Mouse (Mus musculus): ENCODE data around the gene Pidd1. TPM values are rescaled to one million over a fixed set of nuclear protein-coding genes. Genes with fewer than 3 reads are reported as not detected.

Pidd1 gene
- polyA plus RNA-seq, 1 experiment, result 5.6 TPM

- Histone ChIP-seq H3K27ac (ENCODE audit: control insufficient read depth, insufficient read depth, low read depth, low read length) (no peak overlapping the region), H3K27me3 (ENCODE audit: control insufficient read depth, insufficient read depth, low read length) (no peaks in the 10 kb centered on the region), H3K36me3 (ENCODE audit: control insufficient read depth, insufficient read depth, low read length) (no peaks in the 10 kb centered on the region), H3K4me1 (ENCODE audit: control insufficient read depth, insufficient read depth, low read length) (peaks cover 9% of the 10 kb centered on the region), H3K4me3 (ENCODE audit: control insufficient read depth, low read depth, low read length) (no peak overlapping the region)
- TF ChIP-seq POLR2A (IDR thresholded peaks at IDR 0.05; ENCODE audit: control insufficient read depth, low read depth, low read length) (no peak), CTCF (IDR thresholded peaks at IDR 0.05; ENCODE audit: control insufficient read depth, insufficient read depth, insufficient replicate concordance, low read depth, low read length) (no peak)
Observed at GRCm38 (mm10) chr7:141417731-141418681, 25.8 kb downstream of the Pidd1 start.

GRCm38 (mm10) chr7:141416144-141416841 lies 27.5 kb downstream of the Pidd1 start:
- TF ChIP-seq CTCF (IDR thresholded peaks at IDR 0.05; ENCODE audit: control insufficient read depth, insufficient read depth, insufficient replicate concordance, low read depth, low read length) (0 out of 2 replicates have a peak, but pooled peaks have one; percentile 18), POLR2A (IDR thresholded peaks at IDR 0.05; ENCODE audit: control insufficient read depth, low read depth, low read length) (no peak)
- H3K4me1 ChIP-seq (ENCODE audit: control insufficient read depth, insufficient read depth, low read length), result peaks cover 9% of the 10 kb centered on the region

GRCm38 (mm10) chr7:141413809-141414584 lies 29.8 kb downstream of the Pidd1 start, which contains the start of gene Gatd1:
TSS of gene Gatd1 (minus strand) at chr7:141414136.
- Histone ChIP-seq H3K27me3 (ENCODE audit: control insufficient read depth, insufficient read depth, low read length) (no peaks in the 10 kb centered on the region), H3K27ac (ENCODE audit: control insufficient read depth, insufficient read depth, low read depth, low read length) (peak within 1 kb of the TSS; percentile 91), H3K4me3 (ENCODE audit: control insufficient read depth, low read depth, low read length) (peak within 1 kb of the TSS; percentile 96), H3K4me1 (ENCODE audit: control insufficient read depth, insufficient read depth, low read length) (peaks cover 9% of the 10 kb centered on the region), H3K36me3 (ENCODE audit: control insufficient read depth, insufficient read depth, low read length) (no peaks in the 10 kb centered on the region)
- TF ChIP-seq CTCF (IDR thresholded peaks at IDR 0.05; ENCODE audit: control insufficient read depth, insufficient read depth, insufficient replicate concordance, low read depth, low read length) (no peak), POLR2A (IDR thresholded peaks at IDR 0.05; ENCODE audit: control insufficient read depth, low read depth, low read length) (peak; percentile 80)

More at GRCm38 (mm10) chr7:141416144-141416841, 27.5 kb downstream of the Pidd1 start:
- no peak overlapping the region for H3K4me3 ChIP-seq (ENCODE audit: control insufficient read depth, low read depth, low read length)
- H3K27ac ChIP-seq (ENCODE audit: control insufficient read depth, insufficient read depth, low read depth, low read length), result no peak overlapping the region
- no peaks in the 10 kb centered on the region for H3K36me3 ChIP-seq (ENCODE audit: control insufficient read depth, insufficient read depth, low read length)
- no peaks in the 10 kb centered on the region for H3K27me3 ChIP-seq (ENCODE audit: control insufficient read depth, insufficient read depth, low read length)

- H3K27me3 ChIP-seq (ENCODE audit: control insufficient read depth, insufficient read depth, low read length), result no peaks in the 10 kb centered on the region
- TF ChIP-seq CTCF (IDR thresholded peaks at IDR 0.05; ENCODE audit: control insufficient read depth, insufficient read depth, insufficient replicate concordance, low read depth, low read length) (no peak), POLR2A (IDR thresholded peaks at IDR 0.05; ENCODE audit: control insufficient read depth, low read depth, low read length) (no peak)
- H3K36me3 ChIP-seq (ENCODE audit: control insufficient read depth, insufficient read depth, low read length), result 0 out of 2 replicates have a peak, but pooled peaks cover 2% of the 10 kb centered on the region
- H3K4me3 ChIP-seq (ENCODE audit: control insufficient read depth, low read depth, low read length), result peak overlapping the region; percentile 96
- H3K27ac ChIP-seq (ENCODE audit: control insufficient read depth, insufficient read depth, low read depth, low read length), result peak overlapping the region; percentile 89
- H3K4me1 ChIP-seq (ENCODE audit: control insufficient read depth, insufficient read depth, low read length), result peaks cover 9% of the 10 kb centered on the region
Observed at GRCm38 (mm10) chr7:141413331-141413730, 30.5 kb downstream of the Pidd1 start.

GRCm38 (mm10) chr7:141411667-141412066 lies 32.2 kb downstream of the Pidd1 start:
- TF ChIP-seq CTCF (IDR thresholded peaks at IDR 0.05; ENCODE audit: control insufficient read depth, insufficient read depth, insufficient replicate concordance, low read depth, low read length) (no peak), POLR2A (IDR thresholded peaks at IDR 0.05; ENCODE audit: control insufficient read depth, low read depth, low read length) (no peak)
- H3K36me3 ChIP-seq (ENCODE audit: control insufficient read depth, insufficient read depth, low read length), result 0 out of 2 replicates have a peak, but pooled peaks cover 2% of the 10 kb centered on the region
- no peak overlapping the region for H3K4me3 ChIP-seq (ENCODE audit: control insufficient read depth, low read depth, low read length)
- peaks cover 9% of the 10 kb centered on the region for H3K4me1 ChIP-seq (ENCODE audit: control insufficient read depth, insufficient read depth, low read length)
- no peaks in the 10 kb centered on the region for H3K27me3 ChIP-seq (ENCODE audit: control insufficient read depth, insufficient read depth, low read length)
- H3K27ac ChIP-seq (ENCODE audit: control insufficient read depth, insufficient read depth, low read depth, low read length), result no peak overlapping the region

GRCm38 (mm10) chr7:141410631-141411030 lies 33.2 kb downstream of the Pidd1 start:
- Histone ChIP-seq H3K27me3 (ENCODE audit: control insufficient read depth, insufficient read depth, low read length) (no peaks in the 10 kb centered on the region), H3K36me3 (ENCODE audit: control insufficient read depth, insufficient read depth, low read length) (0 out of 2 replicates have a peak, but pooled peaks cover 2% of the 10 kb centered on the region), H3K4me3 (ENCODE audit: control insufficient read depth, low read depth, low read length) (no peak overlapping the region), H3K4me1 (ENCODE audit: control insufficient read depth, insufficient read depth, low read length) (peaks cover 9% of the 10 kb centered on the region), H3K27ac (ENCODE audit: control insufficient read depth, insufficient read depth, low read depth, low read length) (no peak overlapping the region)
- no peak for TF ChIP-seq CTCF (IDR thresholded peaks at IDR 0.05; ENCODE audit: control insufficient read depth, insufficient read depth, insufficient replicate concordance, low read depth, low read length)
- no peak for TF ChIP-seq POLR2A (IDR thresholded peaks at IDR 0.05; ENCODE audit: control insufficient read depth, low read depth, low read length)

Measured in testis, adult 2 months (tissue).